Mouse (Mus musculus): Measurements from ENCODE around the gene Samsn1. TPM values are rescaled to one million over a fixed set of nuclear protein-coding genes. Genes with fewer than 3 reads are reported as not detected.

Gene Samsn1
- polyA plus RNA-seq, 1 experiment from 2014 or later = 3.0 TPM

DNA sequence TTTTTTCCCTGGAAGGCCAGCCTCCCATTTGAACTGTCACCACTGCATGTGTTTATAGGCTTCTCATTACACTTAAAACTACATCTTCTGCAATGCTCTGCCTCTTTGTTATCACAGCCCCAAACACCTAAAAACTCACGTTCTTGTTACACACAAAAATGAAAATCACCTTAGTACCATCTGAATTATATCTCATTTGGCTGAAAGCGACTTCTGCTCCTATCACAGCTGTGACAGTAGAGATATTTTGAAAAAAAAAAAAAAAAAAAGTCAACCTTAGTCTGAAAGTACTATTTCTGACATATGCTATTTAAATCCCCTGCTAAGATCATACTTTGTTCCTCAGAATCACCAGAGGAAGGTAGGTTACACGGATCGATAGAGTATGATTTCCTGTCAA is 102.8 kb downstream of the Samsn1 start:
- WGBS = 80% methylated on average over 4 of the region's 4 CpGs
- H3K4me2 ChIP-seq (ENCODE audit: low read depth, low read length) = no peak overlapping the region
- no peaks in the 10 kb centered on the region for H3K27me3 ChIP-seq (ENCODE audit: control insufficient read depth, insufficient read depth, low read depth, low read length)
- ATAC-seq (ENCODE audit: low read depth) = no peak
- H3K9ac ChIP-seq (ENCODE audit: low read length) = no peak overlapping the region
- no peaks in the 10 kb centered on the region for H3K36me3 ChIP-seq (ENCODE audit: control insufficient read depth, insufficient read depth, low read length)
- no peak overlapping the region for H3K27ac ChIP-seq (ENCODE audit: low read length)
- no peak overlapping the region for H3K4me3 ChIP-seq (ENCODE audit: low read length)
- H3K4me1 ChIP-seq (replicated peaks; ENCODE audit: control insufficient read depth, insufficient read depth, low read length) = no peaks in the 10 kb centered on the region
- no peaks in the 10 kb centered on the region for H3K9me3 ChIP-seq (ENCODE audit: control insufficient read depth, low read length)

DNA sequence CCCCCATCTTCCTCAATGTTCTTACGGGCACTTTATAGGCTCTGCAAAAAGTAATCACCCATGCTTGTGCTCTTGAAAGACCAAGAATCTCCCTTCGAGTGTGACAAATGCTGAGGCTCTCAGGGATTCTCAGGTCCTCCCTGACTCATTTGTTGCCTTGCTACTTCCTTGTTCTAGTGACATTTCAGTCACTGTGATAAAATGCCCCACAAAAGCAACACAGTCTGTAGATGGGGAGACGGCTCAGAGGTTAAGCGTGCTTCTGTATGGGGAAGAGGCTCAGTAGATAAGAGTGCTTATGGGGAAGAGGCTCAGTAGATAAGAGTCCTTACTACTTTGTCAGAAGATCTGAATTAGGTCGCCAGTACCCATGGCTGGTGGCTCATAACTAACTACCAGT is 104.4 kb downstream of the Samsn1 start:
- H3K9me3 ChIP-seq (ENCODE audit: control insufficient read depth, low read length) = no peaks in the 10 kb centered on the region

GRCm38 (mm10) chr16:75912051-75912450 is 110.0 kb downstream of the Samsn1 start:
- H3K27me3 ChIP-seq (ENCODE audit: control insufficient read depth, insufficient read depth, low read depth, low read length) = no peaks in the 10 kb centered on the region
- H3K4me1 ChIP-seq (replicated peaks; ENCODE audit: control insufficient read depth, insufficient read depth, low read length) = no peaks in the 10 kb centered on the region
- ATAC-seq (ENCODE audit: low read depth) = no peak
- H3K27ac ChIP-seq (ENCODE audit: low read length) = no peak overlapping the region
- no peak overlapping the region for H3K4me2 ChIP-seq (ENCODE audit: low read depth, low read length)
- H3K9me3 ChIP-seq (ENCODE audit: control insufficient read depth, low read length) = no peaks in the 10 kb centered on the region
- H3K9ac ChIP-seq (ENCODE audit: low read length) = no peak overlapping the region
- H3K36me3 ChIP-seq (ENCODE audit: control insufficient read depth, insufficient read depth, low read length) = no peaks in the 10 kb centered on the region
- WGBS = 91% methylated on average over 5 of the region's 5 CpGs
- no peak overlapping the region for H3K4me3 ChIP-seq (ENCODE audit: low read length)

More for the DNA sequence above, 104.4 kb downstream of the Samsn1 start:
- Histone ChIP-seq H3K9ac (ENCODE audit: low read length) (no peak overlapping the region), H3K36me3 (ENCODE audit: control insufficient read depth, insufficient read depth, low read length) (no peaks in the 10 kb centered on the region), H3K4me1 (replicated peaks; ENCODE audit: control insufficient read depth, insufficient read depth, low read length) (no peaks in the 10 kb centered on the region), H3K27me3 (ENCODE audit: control insufficient read depth, insufficient read depth, low read depth, low read length) (no peaks in the 10 kb centered on the region), H3K27ac (ENCODE audit: low read length) (no peak overlapping the region), H3K4me2 (ENCODE audit: low read depth, low read length) (no peak overlapping the region), H3K4me3 (ENCODE audit: low read length) (no peak overlapping the region)
- no peak for ATAC-seq (ENCODE audit: low read depth)
- 73% methylated on average over 5 of the region's 5 CpGs for whole genome bisulfite sequencing

DNA sequence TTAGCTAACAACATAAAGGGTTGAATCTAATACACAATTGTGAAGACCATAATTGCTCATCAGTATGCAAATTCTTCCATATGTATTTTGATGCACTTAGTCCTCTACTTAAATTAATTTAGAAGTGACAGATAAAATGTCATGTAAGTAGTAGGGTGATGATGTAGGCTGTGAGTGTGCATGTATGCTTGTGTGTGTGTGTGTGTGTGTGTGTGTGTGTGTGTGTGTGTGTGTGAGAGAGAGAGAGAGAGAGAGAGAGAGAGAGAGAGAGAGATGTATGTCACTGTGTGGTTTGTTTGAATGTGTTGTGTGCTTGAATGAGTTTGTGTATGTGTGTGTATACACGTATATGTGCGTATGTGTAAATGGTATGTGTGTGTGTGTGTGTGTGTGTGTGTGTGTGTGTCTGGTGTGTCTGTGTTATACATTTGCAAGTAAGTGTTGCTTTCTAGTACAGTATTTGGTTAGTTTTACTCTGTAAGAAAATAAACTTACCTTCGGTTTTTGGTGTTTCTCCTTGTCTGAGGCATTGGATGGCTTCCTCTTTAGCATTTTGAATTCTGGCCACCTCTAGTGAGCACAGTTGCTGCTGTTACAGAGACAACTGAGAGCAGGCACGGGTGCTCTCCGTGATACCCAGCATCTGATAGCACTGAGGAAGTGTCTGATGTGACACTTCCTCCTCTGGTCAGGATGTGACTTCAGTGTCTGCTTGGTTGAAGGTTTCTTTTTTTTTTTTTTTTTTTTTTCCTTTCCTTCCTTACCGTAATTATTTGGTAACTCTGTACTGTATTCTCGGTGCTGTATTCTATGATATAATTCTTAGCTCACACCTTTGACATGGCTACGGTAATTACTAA is 113.2 kb downstream of the Samsn1 start:
- WGBS = 57% methylated on average over 8 of the region's 8 CpGs
- no peaks in the 10 kb centered on the region for H3K9me3 ChIP-seq (ENCODE audit: control insufficient read depth, low read length)
- H3K27me3 ChIP-seq (ENCODE audit: control insufficient read depth, insufficient read depth, low read depth, low read length) = no peaks in the 10 kb centered on the region
- H3K36me3 ChIP-seq (ENCODE audit: control insufficient read depth, insufficient read depth, low read length) = no peaks in the 10 kb centered on the region
- H3K9ac ChIP-seq (ENCODE audit: low read length) = no peak overlapping the region
- no peak overlapping the region for H3K27ac ChIP-seq (ENCODE audit: low read length)
- ATAC-seq (ENCODE audit: low read depth) = peak; percentile 56; the same call in 1 of the 2 replicates
- no peaks in the 10 kb centered on the region for H3K4me1 ChIP-seq (replicated peaks; ENCODE audit: control insufficient read depth, insufficient read depth, low read length)
- no peak overlapping the region for H3K4me2 ChIP-seq (ENCODE audit: low read depth, low read length)
- no peak overlapping the region for H3K4me3 ChIP-seq (ENCODE audit: low read length)

- H3K27me3 ChIP-seq (ENCODE audit: control insufficient read depth, insufficient read depth, low read depth, low read length) = no peaks in the 10 kb centered on the region
- H3K4me3 ChIP-seq (ENCODE audit: low read length) = no peak overlapping the region
- H3K36me3 ChIP-seq (ENCODE audit: control insufficient read depth, insufficient read depth, low read length) = no peaks in the 10 kb centered on the region
- ATAC-seq (ENCODE audit: low read depth) = no peak
- H3K9me3 ChIP-seq (ENCODE audit: control insufficient read depth, low read length) = no peaks in the 10 kb centered on the region
- no peak overlapping the region for H3K4me2 ChIP-seq (ENCODE audit: low read depth, low read length)
- no peak overlapping the region for H3K27ac ChIP-seq (ENCODE audit: low read length)
- WGBS = 64% methylated on average over 2 of the region's 2 CpGs
- H3K4me1 ChIP-seq (replicated peaks; ENCODE audit: control insufficient read depth, insufficient read depth, low read length) = no peaks in the 10 kb centered on the region
- no peak overlapping the region for H3K9ac ChIP-seq (ENCODE audit: low read length)
Measured at GRCm38 (mm10) chr16:75906790-75907189, 115.3 kb downstream of the Samsn1 start.

DNA sequence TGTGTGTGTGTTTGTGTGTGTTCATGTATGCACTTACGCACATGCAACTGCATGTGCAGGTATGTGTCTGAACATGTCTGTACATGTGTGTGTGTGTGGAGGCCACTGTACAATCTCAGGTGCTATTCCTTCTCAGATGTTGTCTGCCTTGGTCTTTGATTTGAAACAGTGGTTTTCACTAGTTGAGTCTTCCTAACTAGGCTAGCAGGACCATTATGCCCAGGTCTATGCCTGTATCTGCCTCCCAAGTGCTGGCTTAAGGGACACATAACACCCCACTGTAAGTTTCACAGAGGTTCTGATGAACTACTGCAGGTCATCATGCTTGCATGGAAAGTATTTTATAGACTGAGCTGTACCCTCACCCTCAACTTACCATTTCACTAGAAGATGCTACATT is 115.8 kb downstream of the Samsn1 start:
- ATAC-seq (ENCODE audit: low read depth) = no peak
- no peaks in the 10 kb centered on the region for H3K4me1 ChIP-seq (replicated peaks; ENCODE audit: control insufficient read depth, insufficient read depth, low read length)
- 97% methylated on average over 1 of the region's 1 CpGs for WGBS

DNA sequence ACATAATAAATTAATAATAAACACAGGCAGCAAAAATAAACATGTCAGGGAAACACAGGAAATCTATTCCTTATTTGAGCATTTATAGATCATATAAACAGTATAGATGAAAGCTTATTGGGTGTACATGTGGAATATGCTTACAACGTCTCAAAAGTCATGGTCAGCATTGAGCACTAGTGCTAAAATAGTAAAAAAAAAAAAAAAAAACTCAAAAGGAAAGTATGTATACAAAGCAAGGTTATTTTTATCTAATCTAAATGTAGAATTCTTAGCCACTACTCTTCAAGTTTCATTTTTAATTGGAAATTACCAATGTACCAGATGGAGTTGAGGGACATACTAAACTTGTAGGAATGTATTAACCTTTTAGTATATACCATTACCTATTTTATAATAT is 116.8 kb downstream of the Samsn1 start:
- no peaks in the 10 kb centered on the region for H3K9me3 ChIP-seq (ENCODE audit: control insufficient read depth, low read length)
- ATAC-seq (ENCODE audit: low read depth) = no peak
- H3K9ac ChIP-seq (ENCODE audit: low read length) = no peak overlapping the region
- no peak overlapping the region for H3K4me2 ChIP-seq (ENCODE audit: low read depth, low read length)
- no peak overlapping the region for H3K4me3 ChIP-seq (ENCODE audit: low read length)
- no peaks in the 10 kb centered on the region for H3K36me3 ChIP-seq (ENCODE audit: control insufficient read depth, insufficient read depth, low read length)
- H3K4me1 ChIP-seq (replicated peaks; ENCODE audit: control insufficient read depth, insufficient read depth, low read length) = no peaks in the 10 kb centered on the region
- no peak overlapping the region for H3K27ac ChIP-seq (ENCODE audit: low read length)
- H3K27me3 ChIP-seq (ENCODE audit: control insufficient read depth, insufficient read depth, low read depth, low read length) = no peaks in the 10 kb centered on the region
- 33% methylated on average over 1 of the region's 1 CpGs for WGBS

More for the DNA sequence above, 115.8 kb downstream of the Samsn1 start:
- no peaks in the 10 kb centered on the region for H3K36me3 ChIP-seq (ENCODE audit: control insufficient read depth, insufficient read depth, low read length)
- no peak overlapping the region for H3K9ac ChIP-seq (ENCODE audit: low read length)
- no peak overlapping the region for H3K4me2 ChIP-seq (ENCODE audit: low read depth, low read length)
- H3K9me3 ChIP-seq (ENCODE audit: control insufficient read depth, low read length) = no peaks in the 10 kb centered on the region
- H3K27ac ChIP-seq (ENCODE audit: low read length) = no peak overlapping the region
- H3K27me3 ChIP-seq (ENCODE audit: control insufficient read depth, insufficient read depth, low read depth, low read length) = no peaks in the 10 kb centered on the region
- H3K4me3 ChIP-seq (ENCODE audit: low read length) = no peak overlapping the region

- Histone ChIP-seq H3K4me3 (ENCODE audit: low read length) (no peak overlapping the region), H3K27ac (ENCODE audit: low read length) (no peak overlapping the region), H3K4me2 (ENCODE audit: low read depth, low read length) (no peak overlapping the region), H3K36me3 (ENCODE audit: control insufficient read depth, insufficient read depth, low read length) (no peaks in the 10 kb centered on the region), H3K27me3 (ENCODE audit: control insufficient read depth, insufficient read depth, low read depth, low read length) (no peaks in the 10 kb centered on the region), H3K4me1 (replicated peaks; ENCODE audit: control insufficient read depth, insufficient read depth, low read length) (no peaks in the 10 kb centered on the region), H3K9ac (ENCODE audit: low read length) (no peak overlapping the region), H3K9me3 (ENCODE audit: control insufficient read depth, low read length) (no peaks in the 10 kb centered on the region)
- ATAC-seq (ENCODE audit: low read depth) = no peak
- 93% methylated on average over 4 of the region's 4 CpGs for WGBS
Measured at GRCm38 (mm10) chr16:75904072-75904471, 118.0 kb downstream of the Samsn1 start.

- ATAC-seq (ENCODE audit: low read depth) = no peak
- no peaks in the 10 kb centered on the region for H3K4me1 ChIP-seq (replicated peaks; ENCODE audit: control insufficient read depth, insufficient read depth, low read length)
- H3K36me3 ChIP-seq (ENCODE audit: control insufficient read depth, insufficient read depth, low read length) = no peaks in the 10 kb centered on the region
- no peaks in the 10 kb centered on the region for H3K27me3 ChIP-seq (ENCODE audit: control insufficient read depth, insufficient read depth, low read depth, low read length)
- H3K4me2 ChIP-seq (ENCODE audit: low read depth, low read length) = no peak overlapping the region
- H3K4me3 ChIP-seq (ENCODE audit: low read length) = no peak overlapping the region
- WGBS = 84% methylated on average over 3 of the region's 3 CpGs
- H3K9me3 ChIP-seq (ENCODE audit: control insufficient read depth, low read length) = no peaks in the 10 kb centered on the region
- no peak overlapping the region for H3K9ac ChIP-seq (ENCODE audit: low read length)
- no peak overlapping the region for H3K27ac ChIP-seq (ENCODE audit: low read length)
Measured at GRCm38 (mm10) chr16:75903028-75903427, 119.1 kb downstream of the Samsn1 start.

Measured in lung, embryonic 16.5 days (tissue).